Mouse (Mus musculus) limb, embryonic 10.5 days (tissue): ENCODE data around the gene Mob1a. TPM values are rescaled to one million over a fixed set of nuclear protein-coding genes. Genes with fewer than 3 reads are reported as not detected.
"Not testable (repeated sequence)": the region's sequence is repeated elsewhere in the genome, so short reads cannot be mapped to it uniquely, and the experiment has no call there.

Experiments used
- DNase-seq: peaks from one replicate; pipeline ENCODE4 v3.0.0-alpha.2; 2017; ENCODE audit warnings: low spot score
- H3K27ac ChIP-seq: fragments of 300-500 bp; sonication (generic); 2 replicates; pipeline ENCODE4 v1.5.1; 2016; ENCODE audit warnings: mild to moderate bottlenecking
- H3K27me3 ChIP-seq: fragments of 300-500 bp; sonication (generic); 2 replicates; pipeline ENCODE4 v1.6.1; 2016; ENCODE audit warnings: low read depth, mild to moderate bottlenecking; ENCODE audit not compliant: poor library complexity, severe bottlenecking
- H3K36me3 ChIP-seq: fragments of 300-500 bp; sonication (generic); 2 replicates; pipeline ENCODE4 v1.6.1; 2016; ENCODE audit warnings: mild to moderate bottlenecking, moderate library complexity
- H3K4me1 ChIP-seq: fragments of 300-500 bp; sonication (generic); 2 replicates; pipeline ENCODE4 v1.6.1; 2016
- H3K4me3 ChIP-seq: fragments of 300-500 bp; sonication (generic); 2 replicates; pipeline ENCODE4 v1.5.1; 2016; ENCODE audit warnings: mild to moderate bottlenecking, moderate library complexity
- H3K9me3 ChIP-seq: fragments of 300-500 bp; sonication (generic); replicated peaks from 2 replicates; pipeline ENCODE4 v1.6.1; 2016; ENCODE audit warnings: mild to moderate bottlenecking
- WGBS: fragments of 180-500 bp; shearing (Covaris S2); methylation state at CpG from one replicate; pipeline ENCODE4 v1.1.7; 2016; 5-methylcytosine and 5-hydroxymethylcytosine counted together
- polyA plus RNA-seq: library from polyadenylated mRNA; unstranded; fragments of >200 nt; fragmentation: Nextera tagmentation; extraction: Ambion mirVana; gene quantifications from 2 replicates; pipeline ENCODE4 v1.2.1, GENCODE M21; 2016

Gene Mob1a
- polyA plus RNA-seq, 1 experiment from 2014 or later: 63.3 TPM

- 6% methylated on average over 10 of the region's 10 CpGs for WGBS
- DNase-seq: peak; percentile 74
- no peaks in the 10 kb centered on the region for H3K9me3 ChIP-seq
- H3K4me1 ChIP-seq: peaks cover 18% of the 10 kb centered on the region
- H3K27ac ChIP-seq: peak overlapping the region; percentile 19; the same call in 1 of the 2 replicates
- peak overlapping the region; percentile 99 for H3K4me3 ChIP-seq
- no peaks in the 10 kb centered on the region for H3K27me3 ChIP-seq
- peaks cover 32% of the 10 kb centered on the region for H3K36me3 ChIP-seq
Measured at GRCm38 (mm10) chr6:83316022-83316421, 9.8 kb upstream of the Mob1a start.

GRCm38 (mm10) chr6:83317108-83317741, 8.6 kb upstream of the Mob1a start:
- under 1% methylated on average over 52 of the region's 52 CpGs for WGBS
- peak; percentile 90 for DNase-seq
- Histone ChIP-seq H3K4me3 (peak overlapping the region; percentile 99), H3K4me1 (peaks cover 18% of the 10 kb centered on the region), H3K36me3 (peaks cover 20% of the 10 kb centered on the region), H3K9me3 (no peaks in the 10 kb centered on the region), H3K27ac (peak overlapping the region; percentile 95), H3K27me3 (no peaks in the 10 kb centered on the region)

- 67% methylated on average over 1 of the region's 1 CpGs for whole genome bisulfite sequencing
- no peak for DNase-seq
- Histone ChIP-seq H3K36me3 (no peaks in the 10 kb centered on the region), H3K27me3 (no peaks in the 10 kb centered on the region), H3K4me1 (peaks cover 15% of the 10 kb centered on the region), H3K9me3 (no peaks in the 10 kb centered on the region), H3K4me3 (no peak overlapping the region), H3K27ac (no peak overlapping the region)
Measured at GRCm38 (mm10) chr6:83321927-83322326, 3.9 kb upstream of the Mob1a start.

- Histone ChIP-seq H3K4me3 (no peak overlapping the region), H3K4me1 (peaks cover 18% of the 10 kb centered on the region), H3K36me3 (peaks cover 2% of the 10 kb centered on the region; the same call in 1 of the 2 replicates), H3K27me3 (no peaks in the 10 kb centered on the region), H3K27ac (no peak overlapping the region), H3K9me3 (no peaks in the 10 kb centered on the region)
- DNase-seq: no peak
- WGBS: 69% methylated on average over 2 of the region's 2 CpGs
Measured at GRCm38 (mm10) chr6:83322794-83323193, 3.0 kb upstream of the Mob1a start.

GRCm38 (mm10) chr6:83323652-83324419, 2.0 kb upstream of the Mob1a start:
- Histone ChIP-seq H3K27me3 (no peaks in the 10 kb centered on the region), H3K36me3 (peaks cover 8% of the 10 kb centered on the region), H3K9me3 (no peaks in the 10 kb centered on the region), H3K4me1 (peaks cover 18% of the 10 kb centered on the region), H3K27ac (no peak overlapping the region), H3K4me3 (no peak overlapping the region)
- 68% methylated on average over 8 of the region's 8 CpGs for WGBS
- DNase-seq: no peak

GRCm38 (mm10) chr6:83326394-83326736, 549 bp downstream of the Mob1a start:
- 8% methylated on average over 6 of the region's 6 CpGs for WGBS
- H3K4me3 ChIP-seq: peak overlapping the region; percentile 99
- no peaks in the 10 kb centered on the region for H3K27me3 ChIP-seq
- H3K4me1 ChIP-seq: peaks cover 18% of the 10 kb centered on the region
- H3K27ac ChIP-seq: peak overlapping the region; percentile 97
- H3K9me3 ChIP-seq: no peaks in the 10 kb centered on the region
- no peak for DNase-seq
- peaks cover 33% of the 10 kb centered on the region for H3K36me3 ChIP-seq

GRCm38 (mm10) chr6:83326761-83327160, 945 bp downstream of the Mob1a start:
- Histone ChIP-seq H3K4me1 (peaks cover 18% of the 10 kb centered on the region), H3K36me3 (peaks cover 37% of the 10 kb centered on the region), H3K27me3 (no peaks in the 10 kb centered on the region), H3K9me3 (no peaks in the 10 kb centered on the region), H3K27ac (no peak overlapping the region), H3K4me3 (peak overlapping the region; percentile 99)
- DNase-seq: no peak
- 76% methylated on average over 6 of the region's 6 CpGs for WGBS

- DNase-seq: no peak
- Histone ChIP-seq H3K9me3 (no peaks in the 10 kb centered on the region), H3K27ac (no peak overlapping the region), H3K4me1 (peaks cover 18% of the 10 kb centered on the region), H3K36me3 (peaks cover 46% of the 10 kb centered on the region), H3K4me3 (no peak overlapping the region), H3K27me3 (no peaks in the 10 kb centered on the region)
- 90% methylated on average over 3 of the region's 3 CpGs for WGBS
Measured at GRCm38 (mm10) chr6:83327591-83328190, 1.9 kb downstream of the Mob1a start.

- no peak for DNase-seq
- Histone ChIP-seq H3K4me3 (no peak overlapping the region), H3K4me1 (no peaks in the 10 kb centered on the region), H3K9me3 (no peaks in the 10 kb centered on the region), H3K27ac (no peak overlapping the region), H3K27me3 (no peaks in the 10 kb centered on the region), H3K36me3 (peaks cover 77% of the 10 kb centered on the region)
- WGBS: 94% methylated on average over 3 of the region's 3 CpGs
Measured at GRCm38 (mm10) chr6:83341387-83341786, 15.6 kb downstream of the Mob1a start.

- H3K36me3 ChIP-seq: peaks cover 66% of the 10 kb centered on the region
- H3K27me3 ChIP-seq: no peaks in the 10 kb centered on the region
- no peak overlapping the region for H3K27ac ChIP-seq
- H3K4me3 ChIP-seq: no peak overlapping the region
- H3K4me1 ChIP-seq: no peaks in the 10 kb centered on the region
- H3K9me3 ChIP-seq: no peaks in the 10 kb centered on the region
- no peak for DNase-seq
- WGBS: 93% methylated on average over 2 of the region's 2 CpGs
Measured at GRCm38 (mm10) chr6:83342957-83343356, 17.1 kb downstream of the Mob1a start.

- peaks cover 18% of the 10 kb centered on the region for H3K4me1 ChIP-seq
- WGBS: 95% methylated on average over 8 of the region's 8 CpGs
- not testable (repeated sequence) for H3K4me3 ChIP-seq, H3K27me3 ChIP-seq, H3K9me3 ChIP-seq, DNase-seq, H3K27ac ChIP-seq
- H3K36me3 ChIP-seq: peaks cover 43% of the 10 kb centered on the region
Measured at GRCm38 (mm10) chr6:83345285-83345684, 19.5 kb downstream of the Mob1a start.

GRCm38 (mm10) chr6:83347916-83348315, 22.1 kb downstream of the Mob1a start:
- peaks cover 25% of the 10 kb centered on the region for H3K4me1 ChIP-seq
- 89% methylated on average over 3 of the region's 3 CpGs for WGBS
- no peak for DNase-seq

GRCm38 (mm10) chr6:83348873-83349272, 23.1 kb downstream of the Mob1a start, which contains the start of gene Bola3:
Gene Bola3 (plus strand): TSS chr6:83349147.
- Histone ChIP-seq H3K9me3 (no peaks in the 10 kb centered on the region), H3K4me3 (peak within 1 kb of the TSS; percentile 86), H3K36me3 (peaks cover 37% of the 10 kb centered on the region), H3K27ac (peak within 1 kb of the TSS; percentile 92), H3K4me1 (peaks cover 25% of the 10 kb centered on the region), H3K27me3 (no peaks in the 10 kb centered on the region)
- 33% methylated on average over 6 of the region's 6 CpGs for WGBS
- DNase-seq: no peak

More at GRCm38 (mm10) chr6:83347916-83348315, 22.1 kb downstream of the Mob1a start:
- Histone ChIP-seq H3K27ac (no peak overlapping the region), H3K27me3 (no peaks in the 10 kb centered on the region), H3K9me3 (no peaks in the 10 kb centered on the region), H3K4me3 (no peak overlapping the region), H3K36me3 (peaks cover 34% of the 10 kb centered on the region)
